Mouse (Mus musculus) heart, embryonic 11.5 days (tissue): ENCODE measurements at regions not wholly inside any gene's neighbourhood (a gene's known extent, or its start where the extent isn't known, plus 50 kb on each side); places are given as distances from the start of the nearest gene placed in this dataset.

ENCODE experiments used
- ATAC-seq: fragments of 200-750 bp; cut with Nextera tagmentation; replicated peaks from 2 replicates; pipeline ENCODE4 v1.8.0; 2017; ENCODE audit warnings: moderate library complexity; ENCODE audit not compliant: insufficient number of reproducible peaks, low FRiP score, low TSS enrichment
- H3K27ac ChIP-seq: fragments of 300-500 bp; sonication (generic); 2 replicates; pipeline ENCODE4 v1.5.1; 2014; ENCODE audit warnings: mild to moderate bottlenecking, low read depth, low read length
- H3K27me3 ChIP-seq: fragments of 300-500 bp; sonication (generic); 2 replicates; pipeline ENCODE4 v1.6.1; 2014; ENCODE audit warnings: mild to moderate bottlenecking, low read length, mixed read lengths; ENCODE audit not compliant: control insufficient read depth, insufficient read depth
- H3K36me3 ChIP-seq: fragments of 300-500 bp; sonication (generic); 2 replicates; pipeline ENCODE4 v1.6.1; 2014; ENCODE audit warnings: mild to moderate bottlenecking, low read length, moderate library complexity, mixed read lengths; ENCODE audit not compliant: control insufficient read depth, insufficient read depth
- H3K4me1 ChIP-seq: fragments of 300-500 bp; sonication (generic); 2 replicates; pipeline ENCODE4 v1.6.1; 2014; ENCODE audit warnings: low read length; ENCODE audit not compliant: control insufficient read depth, insufficient read depth
- H3K4me2 ChIP-seq: fragments of 300-500 bp; sonication (generic); 2 replicates; pipeline ENCODE4 v1.6.1; 2014; ENCODE audit warnings: mild to moderate bottlenecking, moderate library complexity
- H3K4me3 ChIP-seq: fragments of 300-500 bp; sonication (generic); 2 replicates; pipeline ENCODE4 v1.5.1; 2014; ENCODE audit warnings: low read depth, low read length
- H3K9ac ChIP-seq: fragments of 300-500 bp; sonication (generic); 2 replicates; pipeline ENCODE4 v1.6.1; 2014; ENCODE audit warnings: mild to moderate bottlenecking, low read depth, low read length, moderate library complexity
- H3K9me3 ChIP-seq: fragments of 300-500 bp; sonication (generic); replicated peaks from 2 replicates; pipeline ENCODE4 v1.6.1; 2016; ENCODE audit warnings: low read length; ENCODE audit not compliant: control insufficient read depth
- WGBS: fragments of 180-500 bp; shearing (Covaris S2); extraction: QIAGEN DNeasy Blood & Tissue Kit; methylation state at CpG from one replicate; pipeline ENCODE4 v1.1.7; 2014; ENCODE audit not compliant: insufficient replicate concordance; 5-methylcytosine and 5-hydroxymethylcytosine counted together

DNA sequence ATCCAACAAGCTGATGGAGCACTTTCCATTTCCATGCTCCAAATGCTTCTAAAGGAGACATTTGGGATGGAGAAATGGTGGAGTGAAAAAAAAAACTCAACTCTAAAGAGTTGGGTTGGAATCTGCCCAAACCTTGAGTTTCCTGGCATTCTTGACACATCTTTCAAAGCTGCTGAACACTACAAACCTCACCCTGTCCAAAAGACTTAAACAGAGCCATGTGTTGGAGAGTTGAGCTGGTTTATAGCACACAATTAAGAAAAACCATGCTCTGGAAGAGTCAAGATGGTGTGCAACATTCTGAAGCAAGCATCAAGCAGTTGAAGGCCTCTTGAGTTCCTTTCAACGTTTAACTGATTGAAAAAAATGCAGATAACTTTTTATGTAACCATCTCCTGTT, 525.7 kb upstream of the Gulo start:
- H3K27ac ChIP-seq = no peak overlapping the region
- no peaks in the 10 kb centered on the region for H3K36me3 ChIP-seq
- no peaks in the 10 kb centered on the region for H3K9me3 ChIP-seq
- no peak overlapping the region for H3K4me2 ChIP-seq
- no peak for ATAC-seq
- no peak overlapping the region for H3K9ac ChIP-seq
- H3K4me1 ChIP-seq = no peaks in the 10 kb centered on the region
- H3K27me3 ChIP-seq = no peaks in the 10 kb centered on the region
- WGBS = 55% methylated on average over 1 of the region's 1 CpGs
- no peak overlapping the region for H3K4me3 ChIP-seq

DNA sequence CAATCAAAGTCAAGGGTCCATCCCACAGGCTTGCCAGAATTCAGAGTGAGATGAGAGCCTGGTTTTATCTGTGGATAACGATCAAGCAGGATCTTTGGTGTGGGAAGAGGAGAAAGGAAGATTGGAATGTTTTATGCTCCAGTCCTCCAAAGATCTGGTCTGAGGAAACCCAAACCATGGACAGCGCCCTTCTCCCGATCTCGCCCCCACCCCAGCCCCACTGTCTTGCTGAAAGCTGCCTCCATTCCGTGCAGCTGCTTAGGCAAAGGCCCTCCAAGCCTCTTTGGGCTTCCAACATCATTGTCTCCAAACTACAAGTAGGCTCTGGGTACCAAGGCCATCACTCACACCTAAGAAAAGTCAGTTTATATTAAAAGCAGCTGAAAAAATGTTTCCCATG, 519.1 kb upstream of the Gulo start:
- no peaks in the 10 kb centered on the region for H3K27me3 ChIP-seq
- no peak overlapping the region for H3K4me2 ChIP-seq
- H3K27ac ChIP-seq = no peak overlapping the region
- no peaks in the 10 kb centered on the region for H3K36me3 ChIP-seq
- no peak overlapping the region for H3K9ac ChIP-seq
- H3K4me3 ChIP-seq = no peak overlapping the region
- no peaks in the 10 kb centered on the region for H3K4me1 ChIP-seq
- no peak for ATAC-seq
- WGBS = 17% methylated on average over 5 of the region's 5 CpGs
- H3K9me3 ChIP-seq = no peaks in the 10 kb centered on the region

DNA sequence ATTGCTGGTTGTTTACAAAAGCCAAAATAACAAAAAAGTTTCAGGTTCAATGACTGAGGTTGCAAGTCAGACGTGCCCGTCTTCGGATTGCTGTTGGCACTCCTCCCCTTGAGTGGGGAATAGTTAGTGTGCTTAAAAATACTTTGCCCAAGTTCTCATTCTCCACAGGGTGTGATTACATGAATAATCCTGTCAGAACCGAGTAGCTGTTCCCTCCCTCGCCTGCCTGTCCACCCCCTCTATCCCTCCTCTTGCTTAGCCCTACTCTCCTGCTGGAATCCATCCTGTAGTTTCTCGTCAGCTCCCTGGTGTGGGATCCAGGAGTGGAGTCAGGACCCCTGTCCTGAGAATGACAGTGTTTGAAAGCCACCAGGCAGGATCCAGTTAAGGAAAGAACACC, 518.1 kb upstream of the Gulo start:
- Histone ChIP-seq H3K4me1 (no peaks in the 10 kb centered on the region), H3K4me2 (no peak overlapping the region), H3K27ac (no peak overlapping the region), H3K36me3 (no peaks in the 10 kb centered on the region), H3K9me3 (no peaks in the 10 kb centered on the region), H3K27me3 (no peaks in the 10 kb centered on the region), H3K4me3 (no peak overlapping the region), H3K9ac (no peak overlapping the region)
- 60% methylated on average over 6 of the region's 6 CpGs for WGBS
- no peak for ATAC-seq

DNA sequence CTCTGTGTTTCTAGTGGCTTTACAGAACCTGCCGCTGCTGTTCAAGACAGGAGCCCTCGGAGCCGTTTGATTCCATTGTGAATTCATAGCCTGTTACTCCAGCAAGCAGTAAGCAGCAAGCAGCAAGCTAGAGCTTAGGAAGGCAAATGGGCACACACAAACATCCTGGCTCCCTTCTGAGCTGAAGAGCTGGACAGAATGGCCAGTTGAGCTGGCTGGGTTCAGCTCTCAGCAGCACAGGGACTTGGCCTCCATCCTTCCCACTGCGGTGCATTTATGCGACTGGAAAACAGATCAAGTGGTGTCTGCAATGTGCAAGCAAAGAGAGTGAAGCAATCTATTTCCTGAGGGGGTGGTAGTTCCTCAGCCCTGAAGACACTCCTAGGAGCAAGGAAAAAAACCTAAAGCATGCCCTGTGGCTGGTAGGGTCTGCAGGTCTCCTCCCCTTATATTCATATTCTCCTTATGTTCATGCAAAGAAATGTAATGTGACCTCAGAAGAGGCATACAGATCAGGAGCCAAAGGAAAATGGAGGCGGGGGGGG, 513.9 kb upstream of the Gulo start:
- H3K9ac ChIP-seq = no peak overlapping the region
- no peak for ATAC-seq
- H3K4me1 ChIP-seq = no peaks in the 10 kb centered on the region
- 77% methylated on average over 6 of the region's 6 CpGs for WGBS
- H3K9me3 ChIP-seq = no peaks in the 10 kb centered on the region
- H3K36me3 ChIP-seq = no peaks in the 10 kb centered on the region
- H3K27me3 ChIP-seq = no peaks in the 10 kb centered on the region
- H3K27ac ChIP-seq = no peak overlapping the region
- H3K4me2 ChIP-seq = no peak overlapping the region
- no peak overlapping the region for H3K4me3 ChIP-seq

DNA sequence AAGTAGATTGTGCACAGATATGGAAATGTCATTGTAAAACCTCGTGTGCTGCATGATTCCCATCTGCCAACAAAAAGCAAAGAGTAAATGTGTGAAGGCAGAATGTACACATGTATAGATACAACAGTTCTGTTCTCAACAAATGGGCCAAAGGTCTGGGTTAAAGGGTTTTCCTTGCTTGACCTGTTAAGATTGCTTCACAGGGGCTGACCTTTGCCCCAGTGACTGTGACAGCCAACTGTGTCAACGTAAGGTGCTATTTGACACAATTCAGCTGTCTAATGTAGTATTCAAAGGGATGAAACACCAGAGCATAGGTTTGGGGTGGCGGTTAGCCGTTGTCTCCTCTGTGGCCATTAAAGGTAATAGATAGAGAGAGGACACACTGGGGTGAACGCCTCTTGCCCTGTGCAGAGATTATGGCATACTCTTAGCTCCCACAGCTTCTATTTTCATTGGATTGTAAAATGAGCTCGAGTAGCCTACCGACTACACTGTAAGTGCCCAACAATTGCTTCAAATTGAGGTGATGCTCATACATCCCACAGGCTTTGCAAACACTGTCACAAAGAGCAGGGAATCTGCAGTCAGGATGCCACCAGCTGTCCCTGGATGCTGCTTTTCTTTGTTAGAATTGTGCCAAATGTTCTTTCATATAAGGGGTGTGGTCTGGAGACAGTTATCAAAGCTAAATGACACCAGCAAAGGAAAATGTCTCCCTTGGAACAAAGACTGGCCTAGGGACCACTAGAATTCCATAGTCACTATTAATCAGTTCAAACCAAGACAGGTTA, 513.0 kb upstream of the Gulo start:
- Histone ChIP-seq H3K9ac (no peak overlapping the region), H3K27ac (no peak overlapping the region), H3K4me3 (no peak overlapping the region), H3K4me1 (no peaks in the 10 kb centered on the region), H3K36me3 (no peaks in the 10 kb centered on the region), H3K4me2 (no peak overlapping the region), H3K27me3 (no peaks in the 10 kb centered on the region), H3K9me3 (no peaks in the 10 kb centered on the region)
- ATAC-seq = no peak
- WGBS = 53% methylated on average over 7 of the region's 7 CpGs

DNA sequence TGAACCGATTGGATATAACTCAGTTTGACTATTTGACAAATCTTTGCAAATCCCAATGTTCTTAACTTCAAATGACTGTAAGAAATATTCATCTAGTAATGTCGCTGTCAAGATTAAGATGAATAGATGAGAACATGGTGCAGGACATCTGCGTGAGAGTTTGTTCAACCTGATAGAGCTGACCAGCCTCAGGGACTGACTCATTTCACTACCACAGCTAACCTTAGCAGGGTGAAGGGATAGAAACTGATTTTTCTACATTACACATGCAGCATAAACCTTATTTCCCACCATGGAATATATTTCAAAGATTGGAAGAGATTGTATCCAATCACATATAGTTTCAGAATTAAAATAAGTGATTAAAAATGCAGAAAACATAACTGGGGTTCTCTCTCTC, 507.8 kb upstream of the Gulo start:
- Histone ChIP-seq H3K4me2 (no peak overlapping the region), H3K9ac (no peak overlapping the region), H3K27me3 (no peaks in the 10 kb centered on the region), H3K27ac (no peak overlapping the region), H3K4me3 (no peak overlapping the region), H3K4me1 (no peaks in the 10 kb centered on the region), H3K9me3 (no peaks in the 10 kb centered on the region), H3K36me3 (no peaks in the 10 kb centered on the region)
- no peak for ATAC-seq
- WGBS = 83% methylated on average over 3 of the region's 3 CpGs

DNA sequence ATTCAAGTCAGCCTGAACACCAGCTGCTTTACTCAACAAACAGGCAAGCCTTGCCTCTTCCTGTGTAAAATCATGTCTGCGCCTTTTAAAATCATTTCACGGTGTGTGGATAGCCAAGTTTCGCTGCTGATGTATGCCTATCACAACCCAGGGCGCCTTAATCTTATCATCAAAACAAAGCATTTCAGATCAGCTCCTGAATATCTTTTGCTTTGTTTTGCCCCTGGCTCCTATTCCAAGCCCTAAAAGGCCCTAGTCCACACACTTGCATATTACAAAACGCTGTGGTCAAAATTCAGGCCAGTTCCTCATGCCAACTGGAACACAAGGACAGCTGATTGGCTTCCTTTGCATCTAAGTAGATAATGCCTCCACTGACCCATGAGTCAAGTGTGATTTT, 501.7 kb upstream of the Gulo start:
- H3K27ac ChIP-seq = no peak overlapping the region
- no peak overlapping the region for H3K4me2 ChIP-seq
- no peaks in the 10 kb centered on the region for H3K9me3 ChIP-seq
- no peaks in the 10 kb centered on the region for H3K36me3 ChIP-seq
- H3K4me1 ChIP-seq = no peaks in the 10 kb centered on the region
- ATAC-seq = no peak
- H3K9ac ChIP-seq = no peak overlapping the region
- no peak overlapping the region for H3K4me3 ChIP-seq
- H3K27me3 ChIP-seq = no peaks in the 10 kb centered on the region
- 68% methylated on average over 5 of the region's 5 CpGs for WGBS

DNA sequence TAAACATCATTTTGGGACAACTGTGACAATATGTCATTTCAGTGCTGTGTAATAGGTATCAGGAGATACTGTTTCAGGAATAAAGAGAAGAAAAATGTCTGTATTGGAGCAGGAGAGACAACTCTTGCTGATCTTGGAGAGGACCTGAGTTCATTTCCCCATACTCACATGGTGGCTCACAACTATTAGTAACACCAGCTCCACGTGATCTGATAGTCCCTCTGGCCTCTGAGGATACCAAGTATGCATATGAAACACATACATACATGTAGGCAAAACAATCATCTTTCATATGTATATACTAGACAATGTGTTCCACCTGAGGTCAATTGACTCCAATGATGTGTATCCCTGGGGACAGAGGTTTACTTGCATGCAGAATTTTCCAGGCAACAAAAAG, 501.2 kb upstream of the Gulo start:
- Histone ChIP-seq H3K9me3 (no peaks in the 10 kb centered on the region), H3K4me3 (no peak overlapping the region), H3K9ac (no peak overlapping the region), H3K4me2 (no peak overlapping the region), H3K4me1 (no peaks in the 10 kb centered on the region), H3K36me3 (no peaks in the 10 kb centered on the region), H3K27me3 (no peaks in the 10 kb centered on the region), H3K27ac (no peak overlapping the region)
- WGBS = 52% methylated on average over 1 of the region's 1 CpGs
- ATAC-seq = no peak

DNA sequence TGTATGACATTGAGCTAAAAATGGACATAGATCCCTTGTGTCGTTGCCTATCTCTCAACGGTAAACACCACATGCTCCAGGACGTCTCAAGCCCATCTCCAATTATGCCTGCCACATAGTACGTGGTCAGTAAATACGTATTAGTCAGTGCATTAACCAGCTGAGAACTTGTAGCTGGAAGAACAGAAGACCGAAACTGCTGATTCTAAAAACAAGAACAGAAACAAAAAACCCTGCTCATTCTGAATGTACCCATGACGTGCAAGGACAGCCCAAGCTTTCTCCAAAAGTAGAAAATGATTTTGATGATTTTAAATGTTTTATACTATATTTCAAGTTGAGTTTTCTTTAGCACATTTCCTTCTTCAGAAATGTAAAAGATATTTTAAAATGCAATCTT, 500.7 kb upstream of the Gulo start:
- no peak for ATAC-seq
- Histone ChIP-seq H3K36me3 (no peaks in the 10 kb centered on the region), H3K9ac (no peak overlapping the region), H3K9me3 (no peaks in the 10 kb centered on the region), H3K27ac (no peak overlapping the region), H3K4me2 (no peak overlapping the region), H3K27me3 (no peaks in the 10 kb centered on the region), H3K4me3 (no peak overlapping the region), H3K4me1 (no peaks in the 10 kb centered on the region)
- WGBS = 78% methylated on average over 7 of the region's 7 CpGs
